Mouse (Mus musculus) liver, embryonic 14.5 days (tissue): Measurements from ENCODE around the gene Med12. TPM values are rescaled to one million over a fixed set of nuclear protein-coding genes. Genes with fewer than 3 reads are reported as not detected.
"Not testable (repeated sequence)": the region's sequence is repeated elsewhere in the genome, so short reads cannot be mapped to it uniquely, and the experiment has no call there.

Experiments
- ATAC-seq: fragments of 200-750 bp; cut with Nextera tagmentation; 2 replicates; pipeline ENCODE4 v1.8.0; 2017; ENCODE audit warnings: moderate number of reproducible peaks, mild to moderate bottlenecking, moderate library complexity; ENCODE audit not compliant: insufficient read depth
- DNase-seq, 3 experiments: peaks; one replicate each; pipeline ENCODE4 v3.0.0-alpha.2; 2012 to 2013; ENCODE audit warnings: low read depth in 3 of 3, low spot score in 3 of 3
- H3K27ac ChIP-seq: fragments of 300-500 bp; sonication (generic); 2 replicates; pipeline ENCODE4 v1.5.1; 2014; ENCODE audit warnings: moderate library complexity, mild to moderate bottlenecking, control low read depth, inconsistent platforms
- H3K27me3 ChIP-seq: fragments of 300-500 bp; sonication (generic); 2 replicates; pipeline ENCODE4 v1.6.1; 2014; ENCODE audit warnings: mild to moderate bottlenecking, low read length, moderate library complexity; ENCODE audit not compliant: control insufficient read depth, insufficient read depth
- H3K36me3 ChIP-seq: fragments of 300-500 bp; sonication (generic); replicated peaks from 2 replicates; pipeline ENCODE4 v1.6.1; 2014; ENCODE audit warnings: low read depth; ENCODE audit not compliant: control insufficient read depth, insufficient read depth
- H3K4me1 ChIP-seq, 2 experiments: fragments of 200-500 bp in 1 of 2; fragments of 300-500 bp in 1 of 2; sonication (generic) in 1 of 2; replicated peaks; 2 replicates each; pipeline ENCODE4 v1.6.1; 2012 to 2014; ENCODE audit warnings: antibody characterized with exemption in 1 of 2, inconsistent platforms in 1 of 2, low read length in 1 of 2; ENCODE audit not compliant: control insufficient read depth in 2 of 2, insufficient read depth in 2 of 2
- H3K4me2 ChIP-seq: fragments of 300-500 bp; sonication (generic); 2 replicates; pipeline ENCODE4 v1.6.1; 2014; ENCODE audit warnings: low read depth, mild to moderate bottlenecking, control low read depth, moderate library complexity
- H3K4me3 ChIP-seq, 2 experiments: fragments of 200-500 bp in 1 of 2; fragments of 300-500 bp in 1 of 2; sonication (generic) in 1 of 2; 2 replicates each; pipeline ENCODE4 v1.5.1; 2012 to 2014; ENCODE audit warnings: low read depth in 2 of 2, low read length in 2 of 2, mild to moderate bottlenecking in 2 of 2, control low read depth in 1 of 2, inconsistent platforms in 1 of 2, moderate library complexity in 1 of 2; ENCODE audit not compliant: insufficient read depth in 1 of 2
- H3K9ac ChIP-seq: fragments of 300-500 bp; sonication (generic); replicated peaks from 2 replicates; pipeline ENCODE4 v1.6.1; 2014; ENCODE audit warnings: mild to moderate bottlenecking, control low read depth, moderate library complexity
- H3K9me3 ChIP-seq: fragments of 300-500 bp; sonication (generic); 2 replicates; pipeline ENCODE4 v1.6.1; 2016; ENCODE audit warnings: low read length, mixed read lengths; ENCODE audit not compliant: control insufficient read depth
- CTCF ChIP-seq: IDR thresholded peaks from 2 replicates; pipeline ENCODE4 v1.5.1; 2016; ENCODE audit warnings: antibody characterized with exemption, low read depth, control low read depth
- EP300 ChIP-seq: IDR thresholded peaks from 2 replicates; pipeline ENCODE4 v1.6.1; 2016; ENCODE audit warnings: antibody characterized with exemption, low read depth
- WGBS: fragments of 180-500 bp; shearing (Covaris S2); extraction: QIAGEN DNeasy Blood & Tissue Kit; methylation state at CpG from one replicate; pipeline ENCODE4 v1.1.7; 2014; ENCODE audit not compliant: insufficient replicate concordance; 5-methylcytosine and 5-hydroxymethylcytosine counted together
- polyA plus RNA-seq, 2 experiments: library from polyadenylated mRNA; depleted of rRNA in 1 of 2; stranded (reverse) in 1 of 2; unstranded in 1 of 2; fragments of >200 nt; fragmentation: Nextera tagmentation in 1 of 2; extraction: Ambion mirVana in 1 of 2; gene quantifications; 2 replicates each; pipeline versions ENCODE4 v1.2.1 to v1.2.3; 2012 to 2014

The Med12 gene
- polyA plus RNA-seq, 2 experiments = 21.9 to 34.3 TPM

DNA sequence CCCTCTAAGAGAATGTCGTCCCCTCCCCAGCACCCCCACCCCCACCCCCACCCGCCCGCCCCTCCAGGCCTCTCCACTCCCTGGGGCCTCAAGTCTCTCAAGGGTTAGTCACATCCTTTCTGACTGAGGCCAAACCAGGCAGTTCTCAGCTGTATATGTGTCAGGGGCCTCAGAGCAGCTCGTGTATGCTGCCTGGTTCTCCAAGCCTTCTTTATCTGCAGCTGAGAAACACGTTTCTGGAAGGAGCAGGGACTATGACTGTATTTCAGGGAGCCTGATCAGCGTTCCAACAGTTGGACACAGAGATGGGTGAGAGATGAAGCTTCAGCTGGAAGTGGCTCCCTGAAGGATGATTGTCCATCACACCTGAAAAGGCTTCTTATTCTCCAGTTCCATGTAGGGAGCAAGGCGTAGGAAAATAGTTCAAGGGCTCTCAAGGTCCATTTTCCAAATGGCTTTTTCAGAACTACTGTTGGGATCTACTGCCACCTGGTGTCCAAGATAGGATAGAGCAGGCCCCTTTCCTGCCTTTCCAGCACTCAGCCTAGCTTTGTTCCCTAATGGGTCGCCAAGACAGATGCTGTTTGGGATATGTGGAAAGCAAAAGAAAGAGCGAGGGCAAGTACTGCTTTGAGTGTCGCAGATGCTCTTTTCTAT, 55.7 kb downstream of the Med12 start:
- peak; percentile 24 to 38 (median 31) for DNase-seq
- H3K27ac ChIP-seq = no peak overlapping the region
- WGBS = 31% methylated on average over 10 of the region's 10 CpGs

DNA sequence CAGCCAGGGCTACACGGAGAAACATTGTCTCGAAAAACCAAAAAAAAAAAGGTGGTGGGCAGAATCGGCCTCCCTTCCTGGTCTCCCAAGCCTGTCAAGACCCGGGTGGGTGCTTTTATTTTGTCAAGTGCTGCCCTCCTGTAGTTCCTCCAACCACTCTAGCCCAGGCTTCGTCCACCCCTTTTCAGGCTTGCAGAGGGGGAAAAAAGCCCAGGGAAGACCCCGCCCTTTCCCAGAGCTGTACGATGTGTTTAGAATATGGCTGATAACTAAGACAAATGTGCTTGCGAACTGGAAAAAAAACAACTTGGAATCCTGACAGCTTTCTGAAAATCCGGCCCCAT, 58.2 kb downstream of the Med12 start:
- peak overlapping the region; percentile 83 for H3K27ac ChIP-seq
- peak overlapping the region; percentile 76 for H3K4me2 ChIP-seq
- no peaks in the 10 kb centered on the region for H3K9me3 ChIP-seq
- no peaks in the 10 kb centered on the region for H3K27me3 ChIP-seq
- TF ChIP-seq CTCF = no peak
- TF ChIP-seq EP300 = no peak; the same call in 1 of the 2 replicates
- peaks cover 0 to 10% of the 10 kb centered on the region in 2 experiments; a peak in 2 of 4 replicates for H3K4me1 ChIP-seq
- DNase-seq = no peak
- no peaks in the 10 kb centered on the region for H3K36me3 ChIP-seq
- peak overlapping the region; percentile 58 to 66 for H3K4me3 ChIP-seq
- WGBS = 35% methylated on average over 9 of the region's 9 CpGs
- H3K9ac ChIP-seq = peak overlapping the region; percentile 80
- peak; percentile 13; the same call in 1 of the 2 replicates for ATAC-seq

More for the DNA sequence above, 55.7 kb downstream of the Med12 start:
- H3K27me3 ChIP-seq = no peaks in the 10 kb centered on the region
- H3K36me3 ChIP-seq = no peaks in the 10 kb centered on the region
- peaks cover 0 to 13% of the 10 kb centered on the region in 2 experiments; a peak in 2 of 4 replicates for H3K4me1 ChIP-seq
- no peak overlapping the region for H3K4me3 ChIP-seq
- no peaks in the 10 kb centered on the region for H3K9me3 ChIP-seq
- H3K4me2 ChIP-seq = no peak overlapping the region
- H3K9ac ChIP-seq = no peak overlapping the region
- TF ChIP-seq CTCF (peak; percentile 83), EP300 (no peak)
- ATAC-seq = no peak

- peak overlapping the region; percentile 80 for H3K9ac ChIP-seq
Measured at GRCm38 (mm10) chrX:101332375-101333211, 58.8 kb downstream of the Med12 start.

DNA sequence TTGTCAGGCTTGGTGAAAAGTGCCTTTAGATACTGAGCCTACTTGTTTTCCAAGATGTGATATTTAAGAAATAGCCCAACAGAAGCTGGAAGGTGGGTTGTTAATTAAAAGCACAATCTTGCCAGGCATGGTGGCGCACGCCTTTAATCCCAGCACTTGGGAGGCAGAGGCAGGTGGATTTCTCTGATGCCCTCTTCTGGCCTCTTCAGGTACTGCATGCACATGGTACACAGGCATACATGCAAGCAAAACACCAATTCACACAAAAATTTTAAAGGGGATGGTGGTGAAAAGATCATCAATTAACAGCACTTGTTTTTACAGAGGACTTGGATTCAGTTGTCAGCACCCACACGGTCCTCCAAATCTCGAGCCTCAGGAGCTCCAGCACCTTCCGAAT, 60.8 kb downstream of the Med12 start:
- ATAC-seq (no peak), DNase-seq (no peak)
- no peaks in the 10 kb centered on the region for H3K9me3 ChIP-seq
- H3K27me3 ChIP-seq = no peaks in the 10 kb centered on the region
- no peak overlapping the region for H3K9ac ChIP-seq
- H3K36me3 ChIP-seq = no peaks in the 10 kb centered on the region
- no peak overlapping the region for H3K4me3 ChIP-seq
- peaks cover 0 to 7% of the 10 kb centered on the region in 2 experiments; a peak in 2 of 4 replicates for H3K4me1 ChIP-seq
- WGBS = 70% methylated on average over 5 of the region's 5 CpGs
- TF ChIP-seq EP300 (no peak), CTCF (peak; percentile 84)
- H3K27ac ChIP-seq = no peak overlapping the region
- H3K4me2 ChIP-seq = no peak overlapping the region

More at GRCm38 (mm10) chrX:101332375-101333211, 58.8 kb downstream of the Med12 start:
- Histone ChIP-seq H3K27ac (peak overlapping the region; percentile 83), H3K4me3 (peak overlapping the region; percentile 58 to 80), H3K4me2 (peak overlapping the region; percentile 76), H3K9me3 (no peaks in the 10 kb centered on the region), H3K36me3 (no peaks in the 10 kb centered on the region), H3K4me1 (peaks cover 0 to 10% of the 10 kb centered on the region in 2 experiments; a peak in 2 of 4 replicates), H3K27me3 (no peaks in the 10 kb centered on the region)
- peak; percentile 97 for ATAC-seq
- 15% methylated on average over 41 of the region's 49 CpGs for WGBS
- no peak for TF ChIP-seq EP300
- TF ChIP-seq CTCF = no peak
- DNase-seq = peak; percentile 89 to 91 (median 91)

- Histone ChIP-seq H3K9me3 (no peaks in the 10 kb centered on the region), H3K36me3 (no peaks in the 10 kb centered on the region), H3K4me2 (no peak overlapping the region), H3K27ac (no peak overlapping the region), H3K27me3 (no peaks in the 10 kb centered on the region), H3K4me1 (no peaks in the 10 kb centered on the region), H3K9ac (no peak overlapping the region), H3K4me3 (no peak overlapping the region)
- TF ChIP-seq CTCF (peak; percentile 16; the same call in 1 of the 2 replicates), EP300 (no peak)
- 43% methylated on average over 4 of the region's 4 CpGs for WGBS
- DNase-seq (no peak), ATAC-seq (no peak)
Measured at GRCm38 (mm10) chrX:101338666-101339065, 64.8 kb downstream of the Med12 start.

- not testable (repeated sequence) for H3K9me3 ChIP-seq, H3K9ac ChIP-seq, H3K4me2 ChIP-seq, H3K36me3 ChIP-seq, H3K27ac ChIP-seq, ATAC-seq, H3K27me3 ChIP-seq, DNase-seq, H3K4me3 ChIP-seq, H3K4me1 ChIP-seq
- 40% methylated on average over 2 of the region's 2 CpGs for WGBS
Measured at GRCm38 (mm10) chrX:101342837-101343236, 69.0 kb downstream of the Med12 start.
